Mouse (Mus musculus): ENCODE measurements around the gene Pon2. TPM values are rescaled to one million over a fixed set of nuclear protein-coding genes. Genes with fewer than 3 reads are reported as not detected.
"Not testable (repeated sequence)": the region's sequence is repeated elsewhere in the genome, so short reads cannot be mapped to it uniquely, and the experiment has no call there.

The Pon2 gene
- total RNA-seq (2014; rRNA removed) (36.1 and 46.2 TPM in 2 replicates), polyA plus RNA-seq (2012; rRNA removed) (17.1 and 19.8 TPM in 2 replicates)

GRCm38 (mm10) chr6:5298092-5298554 lies at the start of gene Pon2:
Gene Pon2 (minus strand): TSS chr6:5298455.
- 0 out of 2 replicates have a peak, but pooled peaks cover 2% of the 10 kb centered on the region for H3K4me1 ChIP-seq (ENCODE audit: control insufficient read depth, insufficient read depth, low read length)
- H3K4me3 ChIP-seq (ENCODE audit: insufficient read depth, low read depth, low read length): peak within 1 kb of the TSS; percentile 78
- peak within 1 kb of the TSS; percentile 83 for H3K27ac ChIP-seq (replicated peaks; ENCODE audit: insufficient read depth, low read depth, low read length)
- peak; percentile 82 for TF ChIP-seq POLR2A (IDR thresholded peaks at IDR 0.05; ENCODE audit: extremely low read depth, insufficient read depth, low read length)
- no peak for TF ChIP-seq CTCF (IDR thresholded peaks at IDR 0.05; ENCODE audit: low read depth, low read length)
- H3K9ac ChIP-seq (ENCODE audit: low read depth, low read length): peak within 1 kb of the TSS; percentile 92
- under 1% methylated on average over 43 of the region's 47 CpGs for WGBS
- H3K27me3 ChIP-seq (ENCODE audit: control insufficient read depth, insufficient read depth, low read length): no peaks in the 10 kb centered on the region
- H3K36me3 ChIP-seq (ENCODE audit: control insufficient read depth, insufficient read depth, low read length): no peaks in the 10 kb centered on the region
- H3K79me2 ChIP-seq (ENCODE audit: control insufficient read depth, insufficient read depth, low read length): peaks cover 23% of the 10 kb centered on the region; the same call in 1 of the 2 replicates
- DNase-seq (ENCODE audit: extremely low read depth, low read depth, low spot score): peak; percentile 66

- Histone ChIP-seq H3K36me3 (ENCODE audit: control insufficient read depth, insufficient read depth, low read length) (no peaks in the 10 kb centered on the region), H3K79me2 (ENCODE audit: control insufficient read depth, insufficient read depth, low read length) (no peaks in the 10 kb centered on the region), H3K4me1 (ENCODE audit: control insufficient read depth, insufficient read depth, low read length) (no peaks in the 10 kb centered on the region), H3K27me3 (ENCODE audit: control insufficient read depth, insufficient read depth, low read length) (no peaks in the 10 kb centered on the region), H3K27ac (replicated peaks; ENCODE audit: insufficient read depth, low read depth, low read length) (no peak overlapping the region), H3K4me3 (ENCODE audit: insufficient read depth, low read depth, low read length) (no peak overlapping the region), H3K9ac (ENCODE audit: low read depth, low read length) (no peak overlapping the region)
- DNase-seq (ENCODE audit: extremely low read depth, low read depth, low spot score): no peak
- WGBS: 69% methylated on average over 6 of the region's 6 CpGs
- TF ChIP-seq CTCF (IDR thresholded peaks at IDR 0.05; ENCODE audit: low read depth, low read length) (no peak), POLR2A (IDR thresholded peaks at IDR 0.05; ENCODE audit: extremely low read depth, insufficient read depth, low read length) (no peak)
Measured at GRCm38 (mm10) chr6:5344255-5344654, 46.0 kb upstream of the Pon2 start.

- not testable (repeated sequence) for DNase-seq (ENCODE audit: extremely low read depth, low read depth, low spot score); H3K4me1 ChIP-seq (ENCODE audit: control insufficient read depth, insufficient read depth, low read length); H3K9ac ChIP-seq (ENCODE audit: low read depth, low read length)
Measured at GRCm38 (mm10) chr6:5339283-5339682, 41.0 kb upstream of the Pon2 start.

GRCm38 (mm10) chr6:5338781-5339180 lies 40.5 kb upstream of the Pon2 start:
- H3K4me3 ChIP-seq (ENCODE audit: insufficient read depth, low read depth, low read length); H3K9ac ChIP-seq (ENCODE audit: low read depth, low read length); H3K79me2 ChIP-seq (ENCODE audit: control insufficient read depth, insufficient read depth, low read length); H3K36me3 ChIP-seq (ENCODE audit: control insufficient read depth, insufficient read depth, low read length); DNase-seq (ENCODE audit: extremely low read depth, low read depth, low spot score); H3K27ac ChIP-seq (replicated peaks; ENCODE audit: insufficient read depth, low read depth, low read length); H3K4me1 ChIP-seq (ENCODE audit: control insufficient read depth, insufficient read depth, low read length); H3K27me3 ChIP-seq (ENCODE audit: control insufficient read depth, insufficient read depth, low read length): not testable (repeated sequence)
- WGBS: 87% methylated on average over 4 of the region's 4 CpGs

More at GRCm38 (mm10) chr6:5339283-5339682, 41.0 kb upstream of the Pon2 start:
- not testable (repeated sequence) for H3K4me3 ChIP-seq (ENCODE audit: insufficient read depth, low read depth, low read length); H3K79me2 ChIP-seq (ENCODE audit: control insufficient read depth, insufficient read depth, low read length); H3K27me3 ChIP-seq (ENCODE audit: control insufficient read depth, insufficient read depth, low read length); H3K36me3 ChIP-seq (ENCODE audit: control insufficient read depth, insufficient read depth, low read length); H3K27ac ChIP-seq (replicated peaks; ENCODE audit: insufficient read depth, low read depth, low read length)
- WGBS: 89% methylated on average over 1 of the region's 1 CpGs

- H3K4me1 ChIP-seq (ENCODE audit: control insufficient read depth, insufficient read depth, low read length); H3K9ac ChIP-seq (ENCODE audit: low read depth, low read length); H3K36me3 ChIP-seq (ENCODE audit: control insufficient read depth, insufficient read depth, low read length); H3K4me3 ChIP-seq (ENCODE audit: insufficient read depth, low read depth, low read length); H3K27ac ChIP-seq (replicated peaks; ENCODE audit: insufficient read depth, low read depth, low read length); H3K27me3 ChIP-seq (ENCODE audit: control insufficient read depth, insufficient read depth, low read length); H3K79me2 ChIP-seq (ENCODE audit: control insufficient read depth, insufficient read depth, low read length); DNase-seq (ENCODE audit: extremely low read depth, low read depth, low spot score): not testable (repeated sequence)
Measured at GRCm38 (mm10) chr6:5336016-5336415, 37.8 kb upstream of the Pon2 start.

GRCm38 (mm10) chr6:5334021-5334420 lies 35.8 kb upstream of the Pon2 start:
- Histone ChIP-seq H3K27ac (replicated peaks; ENCODE audit: insufficient read depth, low read depth, low read length) (no peak overlapping the region), H3K4me3 (ENCODE audit: insufficient read depth, low read depth, low read length) (no peak overlapping the region), H3K27me3 (ENCODE audit: control insufficient read depth, insufficient read depth, low read length) (no peaks in the 10 kb centered on the region), H3K79me2 (ENCODE audit: control insufficient read depth, insufficient read depth, low read length) (no peaks in the 10 kb centered on the region), H3K4me1 (ENCODE audit: control insufficient read depth, insufficient read depth, low read length) (no peaks in the 10 kb centered on the region), H3K36me3 (ENCODE audit: control insufficient read depth, insufficient read depth, low read length) (no peaks in the 10 kb centered on the region), H3K9ac (ENCODE audit: low read depth, low read length) (no peak overlapping the region)
- 87% methylated on average over 5 of the region's 5 CpGs for WGBS
- TF ChIP-seq CTCF (IDR thresholded peaks at IDR 0.05; ENCODE audit: low read depth, low read length): no peak
- no peak for TF ChIP-seq POLR2A (IDR thresholded peaks at IDR 0.05; ENCODE audit: extremely low read depth, insufficient read depth, low read length)
- no peak for DNase-seq (ENCODE audit: extremely low read depth, low read depth, low spot score)
